Mouse (Mus musculus) cortical plate, adult 2 months (tissue): ENCODE data around the gene Sphkap.

Source experiments
- CTCF ChIP-seq: fragments of 200-500 bp; IDR thresholded peaks from 2 replicates; pipeline ENCODE4 v1.5.1; 2011; ENCODE audit warnings: mild to moderate bottlenecking, control low read depth, low read length; ENCODE audit not compliant: insufficient read depth; ENCODE audit errors: extremely low read depth
- POLR2A ChIP-seq: fragments of 200-500 bp; IDR thresholded peaks from 2 replicates; pipeline ENCODE4 v1.6.1; 2011; ENCODE audit warnings: mild to moderate bottlenecking, low read length, control low read depth; ENCODE audit not compliant: insufficient read depth; ENCODE audit errors: extremely low read depth

GRCm38 (mm10) chr1:83223072-83223471 lies 184.9 kb downstream of the Sphkap start:
- TF ChIP-seq CTCF (peak; percentile 10; the same call in 1 of the 2 replicates), POLR2A (no peak)
